Mouse (Mus musculus): ENCODE data around the gene Cpm.

The Cpm gene

DNA sequence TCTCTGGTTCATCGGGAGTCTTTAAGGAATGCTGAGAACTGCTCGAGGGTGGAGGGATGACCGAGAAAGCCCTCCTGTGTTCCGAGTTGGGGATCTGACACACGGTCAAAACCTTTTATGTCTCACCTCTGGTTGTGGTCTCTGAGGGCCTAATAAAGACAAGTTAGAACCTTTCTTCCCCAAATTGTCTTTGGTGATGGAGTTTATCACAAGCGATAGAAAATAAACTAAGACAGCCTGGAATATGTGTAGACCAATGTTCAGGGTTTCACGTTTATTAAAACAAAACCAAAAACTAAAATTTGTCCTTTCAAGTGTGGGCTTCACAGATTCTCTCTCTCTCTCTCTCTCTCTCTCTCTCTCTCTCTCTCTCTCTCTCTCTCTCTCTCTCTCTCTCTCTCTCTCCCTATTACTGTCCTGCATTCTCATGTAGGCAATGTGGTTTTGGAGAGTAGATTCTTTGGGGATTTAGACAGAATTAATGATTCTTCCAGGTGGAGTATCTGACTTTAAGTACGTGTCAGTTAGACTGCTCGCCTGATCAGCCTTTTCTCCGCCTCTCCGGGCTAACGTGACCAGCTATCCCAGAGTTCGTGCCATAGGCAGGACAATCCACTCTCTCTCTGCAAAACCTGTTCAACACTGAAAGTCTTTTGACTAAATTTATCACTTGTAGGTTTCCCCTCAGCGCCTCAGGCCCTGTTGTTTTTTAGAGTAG lies 35.1 kb downstream of the Cpm start:
- no peak for DNase-seq

DNA sequence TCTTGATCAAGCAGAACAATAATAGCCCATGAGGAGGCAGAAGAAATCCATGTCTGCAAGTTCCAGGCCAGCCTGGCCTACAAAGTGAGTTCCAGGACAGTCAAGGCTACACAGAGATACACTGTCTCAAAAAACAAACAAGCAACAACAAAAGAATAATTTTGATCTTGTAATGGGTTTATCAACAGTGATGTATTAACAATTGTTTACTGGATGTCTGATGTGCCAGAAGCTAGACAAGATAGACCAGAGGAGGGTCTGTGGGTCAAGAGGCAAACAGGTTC lies 35.6 kb downstream of the Cpm start:
- no peak for DNase-seq

DNA sequence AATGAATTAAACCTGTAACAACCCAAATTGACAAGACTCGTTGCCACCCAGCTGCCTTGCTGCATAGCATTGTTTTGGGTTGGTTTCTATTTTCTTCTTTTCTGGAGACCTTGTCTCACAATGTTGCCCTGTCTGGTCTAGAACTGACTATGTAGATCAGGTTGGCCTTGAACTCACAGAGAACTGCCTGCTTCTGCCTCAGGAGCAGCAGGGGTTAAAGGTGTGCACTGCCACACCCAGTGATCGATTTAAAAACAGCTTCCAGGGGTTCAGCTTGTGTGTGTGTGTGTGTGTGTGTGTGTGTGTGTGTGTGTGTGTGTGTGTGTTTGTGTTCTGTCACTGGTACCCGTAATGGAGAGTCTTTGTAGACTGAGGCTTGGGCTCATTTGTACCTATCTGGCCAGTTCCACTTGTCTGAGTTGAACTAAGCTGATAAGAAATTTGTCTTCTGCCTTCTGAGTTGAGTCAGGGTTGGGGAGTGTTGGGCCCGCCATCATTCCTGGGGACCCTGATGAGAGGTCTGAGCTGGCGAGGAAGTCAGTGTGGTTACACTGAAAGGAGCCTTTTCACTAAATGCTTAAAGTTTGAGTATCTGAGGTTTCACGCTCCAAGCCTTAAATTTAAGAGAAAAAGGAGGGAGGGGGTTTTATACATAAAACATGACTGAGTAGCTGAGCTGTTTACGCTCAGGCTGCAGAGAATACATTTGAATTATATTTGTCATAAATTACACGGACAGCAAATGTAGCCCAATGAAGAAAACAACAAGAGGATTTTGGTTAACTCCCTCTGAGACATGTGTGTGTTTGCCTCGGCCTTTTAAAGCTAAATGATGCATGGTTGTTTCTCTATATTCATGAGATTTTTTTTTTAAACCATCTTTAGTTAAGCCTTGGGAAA lies 36.3 kb downstream of the Cpm start:
- no peak for DNase-seq

DNA sequence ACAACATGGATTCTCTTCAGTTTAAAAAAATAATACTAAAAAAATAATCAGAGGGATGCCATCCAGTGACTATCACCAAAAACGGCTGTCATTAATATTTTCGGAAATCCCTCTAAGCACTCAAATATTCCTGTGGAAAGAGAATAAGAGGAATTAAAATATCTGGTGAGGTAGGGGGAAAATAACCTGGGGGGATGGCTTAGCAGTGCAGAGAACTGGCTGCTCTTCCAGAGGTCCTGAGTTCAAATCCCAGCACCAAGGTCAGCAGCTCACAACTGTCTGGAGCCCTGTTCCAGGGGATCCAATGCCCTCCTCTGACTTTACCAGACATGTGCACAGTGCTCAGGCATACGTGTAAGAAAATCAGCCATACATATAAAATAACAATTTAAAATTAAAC lies 37.1 kb downstream of the Cpm start:
- DNase-seq = no peak

DNA sequence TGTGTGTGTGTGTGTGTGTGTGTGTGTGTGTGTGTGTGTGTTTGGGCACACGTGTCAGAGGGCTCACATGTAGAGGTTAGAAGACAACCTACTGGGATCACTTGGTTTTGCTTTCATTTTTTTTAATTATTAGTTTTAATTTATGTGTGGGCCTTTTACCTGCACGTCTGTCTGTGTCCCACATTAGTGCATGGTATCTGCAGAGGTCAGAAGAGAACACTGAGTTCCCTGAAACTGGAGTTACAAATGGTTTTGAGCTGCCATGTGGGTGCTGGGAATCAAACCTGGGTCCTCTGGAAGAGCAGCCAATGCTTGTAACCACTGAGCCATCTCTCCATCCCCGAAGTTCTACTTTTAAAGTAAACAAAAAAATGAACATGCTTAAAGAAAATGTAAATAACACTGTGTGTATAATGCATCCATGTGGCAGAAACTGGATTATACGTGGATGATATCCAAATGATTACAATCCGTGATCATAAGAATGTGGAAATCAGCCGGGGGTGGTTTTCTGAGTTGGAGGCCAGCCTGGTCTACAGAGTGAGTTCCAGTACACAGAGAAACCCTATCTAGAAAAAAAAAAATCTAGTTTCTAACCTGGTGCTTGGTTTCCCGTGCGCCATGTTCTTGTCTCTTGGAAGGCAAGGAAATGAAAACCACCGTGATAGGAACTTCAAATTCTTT lies 37.8 kb downstream of the Cpm start:
- DNase-seq = no peak

DNA sequence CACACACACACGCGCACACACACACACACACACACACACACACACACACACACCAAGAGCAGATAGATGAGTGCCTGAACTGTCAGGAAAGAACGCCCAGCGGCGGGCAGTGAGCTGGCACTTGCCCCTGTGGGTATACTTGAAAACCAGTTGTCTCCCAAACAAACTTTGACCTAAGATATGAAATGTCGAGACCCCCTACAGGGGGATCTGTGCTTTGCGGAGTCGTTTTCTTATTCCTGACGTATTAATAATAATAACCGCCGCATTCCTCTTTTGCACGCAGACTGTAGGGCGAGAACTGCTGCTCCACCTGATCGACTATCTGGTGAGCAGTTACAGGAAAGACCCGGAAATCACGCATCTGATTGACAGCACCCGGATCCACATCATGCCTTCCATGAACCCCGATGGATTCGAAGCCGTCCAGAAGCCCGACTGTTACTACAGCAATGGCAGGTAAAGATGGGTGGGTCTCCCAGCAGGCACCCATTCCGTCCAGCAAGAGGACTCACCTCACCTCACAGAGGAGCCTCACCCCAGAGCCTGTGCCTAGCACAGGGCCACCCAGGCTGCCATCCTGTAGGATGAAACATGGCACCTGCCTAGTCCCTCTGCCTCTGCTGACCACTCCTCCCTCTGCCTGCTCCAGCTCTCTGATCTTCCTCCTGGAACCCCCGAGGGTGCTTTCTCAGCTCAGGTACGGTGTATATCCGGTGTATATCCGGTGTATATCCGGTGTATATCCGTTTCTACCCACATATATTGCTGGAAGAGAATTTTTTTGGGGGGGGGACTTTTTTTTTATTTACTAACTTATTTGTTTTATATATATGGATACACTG lies 38.6 kb downstream of the Cpm start:
- no peak for DNase-seq

DNA sequence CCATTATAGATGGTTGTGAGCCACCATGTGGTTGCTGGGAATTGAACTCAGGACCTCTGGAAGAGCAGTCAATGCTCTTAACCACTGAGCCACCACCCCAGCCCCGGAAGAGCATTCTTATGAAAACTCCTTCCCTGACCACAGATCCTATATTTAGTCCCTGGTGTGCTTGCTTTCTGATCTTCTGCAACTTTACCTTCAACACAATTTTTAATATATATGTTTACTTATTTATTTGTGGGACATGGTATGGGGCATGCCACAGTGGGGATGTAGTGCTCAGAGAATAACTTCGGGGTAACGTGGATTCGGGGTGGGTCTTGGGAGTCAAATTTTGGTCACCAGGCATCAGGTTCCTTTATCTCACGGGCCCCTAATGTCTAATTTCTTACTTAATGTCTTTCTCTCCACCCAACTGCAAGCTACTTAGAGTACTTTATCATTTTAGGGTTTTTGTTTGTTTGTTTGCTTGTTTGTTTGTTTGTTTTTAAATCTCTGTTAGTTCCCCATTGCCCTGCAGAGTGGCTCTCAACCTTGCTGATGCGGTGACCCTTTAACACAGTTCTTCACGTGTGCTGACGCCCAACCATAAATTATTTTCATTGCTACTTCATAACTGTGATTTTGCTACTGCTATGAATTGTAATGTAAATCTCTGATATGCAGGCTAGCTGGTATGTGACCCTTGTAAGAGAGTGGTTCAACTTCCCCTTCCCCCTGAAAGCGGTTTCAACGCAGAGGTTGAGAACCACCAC lies 39.4 kb downstream of the Cpm start:
- no peak for DNase-seq

DNA sequence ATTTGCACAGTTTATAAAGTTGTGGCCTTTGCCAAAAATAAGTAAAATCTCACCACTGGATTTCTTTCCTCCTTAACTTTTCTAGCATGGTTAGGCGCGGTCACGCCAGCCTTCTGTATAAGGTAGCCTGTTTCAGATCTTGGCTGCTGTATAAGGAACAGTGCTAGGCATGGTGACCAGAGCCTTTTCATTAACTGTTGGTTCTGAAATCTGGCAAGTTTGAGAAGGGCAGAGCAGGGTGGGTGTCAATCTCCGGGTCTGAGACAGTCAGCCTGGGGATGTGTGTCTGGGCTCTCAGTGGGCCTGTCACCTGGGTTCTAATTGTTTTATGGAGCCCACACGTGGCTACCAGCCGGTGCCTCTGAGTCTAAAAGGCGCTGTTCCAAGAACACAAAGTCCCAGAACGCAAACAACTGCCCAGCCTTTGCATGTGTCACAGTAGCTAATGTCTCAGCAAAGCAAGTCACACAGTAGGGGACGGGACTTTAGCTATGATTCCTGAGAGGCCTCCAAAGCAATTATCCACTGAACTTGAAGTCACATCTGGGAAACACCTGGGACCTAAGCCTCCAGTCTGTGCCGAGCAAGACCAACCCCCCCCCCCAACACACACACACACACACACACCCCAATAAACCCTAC lies 40.3 kb downstream of the Cpm start:
- no peak for DNase-seq

DNA sequence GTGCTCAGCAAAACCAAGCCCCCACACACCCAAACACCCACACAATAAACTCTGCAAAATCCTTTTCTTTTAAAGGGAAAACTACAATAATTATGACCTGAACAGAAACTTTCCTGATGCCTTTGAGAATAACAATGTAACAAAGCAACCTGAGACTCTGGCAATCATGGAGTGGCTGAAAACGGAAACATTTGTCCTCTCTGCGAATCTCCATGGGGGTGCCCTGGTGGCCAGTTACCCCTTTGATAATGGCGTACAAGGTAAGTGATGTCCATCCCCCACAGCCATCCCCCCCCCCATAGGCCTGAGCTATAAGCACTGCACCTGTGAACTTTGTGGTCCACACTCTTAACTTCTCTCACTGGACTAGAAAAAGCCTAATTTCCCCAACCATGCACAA lies 40.8 kb downstream of the Cpm start:
- no peak for DNase-seq

DNA sequence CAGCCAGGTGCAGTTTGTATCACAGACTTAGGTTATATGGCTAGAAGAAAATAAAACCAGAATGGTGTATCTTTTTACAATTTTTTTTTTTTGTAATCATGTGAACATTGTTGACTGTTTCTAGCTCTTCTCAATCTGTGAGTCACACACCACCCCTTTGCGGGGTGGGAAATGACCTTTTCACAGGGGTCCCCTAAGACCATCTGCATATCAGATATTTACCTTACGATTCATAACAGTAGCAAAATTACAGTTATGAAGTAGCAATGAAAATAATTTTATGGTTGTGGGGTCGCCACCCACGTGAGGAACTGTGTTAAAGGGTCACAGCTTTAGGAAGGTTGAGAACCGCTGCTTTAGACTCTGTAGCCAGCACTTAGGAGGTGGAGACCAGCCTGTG lies 41.5 kb downstream of the Cpm start:
- no peak for DNase-seq

DNA sequence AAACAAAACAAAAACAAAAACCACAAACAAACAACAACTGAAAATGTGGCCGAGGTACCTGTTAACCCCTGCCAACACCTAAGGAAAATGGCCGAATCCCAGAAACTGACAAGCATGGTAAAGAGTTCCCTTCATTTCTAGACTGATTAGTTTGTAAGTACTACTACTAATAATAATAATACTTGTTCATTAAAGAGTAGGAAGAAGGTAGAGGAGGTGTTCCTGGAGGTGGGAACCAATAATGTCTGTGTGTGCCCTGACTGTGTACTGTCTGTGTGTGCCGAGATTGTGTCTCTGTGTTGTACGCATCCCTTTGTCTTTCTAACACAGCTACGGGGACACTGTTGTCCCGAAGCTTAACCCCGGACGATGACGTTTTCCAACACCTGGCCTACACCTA lies 42.0 kb downstream of the Cpm start:
- DNase-seq = no peak

DNA sequence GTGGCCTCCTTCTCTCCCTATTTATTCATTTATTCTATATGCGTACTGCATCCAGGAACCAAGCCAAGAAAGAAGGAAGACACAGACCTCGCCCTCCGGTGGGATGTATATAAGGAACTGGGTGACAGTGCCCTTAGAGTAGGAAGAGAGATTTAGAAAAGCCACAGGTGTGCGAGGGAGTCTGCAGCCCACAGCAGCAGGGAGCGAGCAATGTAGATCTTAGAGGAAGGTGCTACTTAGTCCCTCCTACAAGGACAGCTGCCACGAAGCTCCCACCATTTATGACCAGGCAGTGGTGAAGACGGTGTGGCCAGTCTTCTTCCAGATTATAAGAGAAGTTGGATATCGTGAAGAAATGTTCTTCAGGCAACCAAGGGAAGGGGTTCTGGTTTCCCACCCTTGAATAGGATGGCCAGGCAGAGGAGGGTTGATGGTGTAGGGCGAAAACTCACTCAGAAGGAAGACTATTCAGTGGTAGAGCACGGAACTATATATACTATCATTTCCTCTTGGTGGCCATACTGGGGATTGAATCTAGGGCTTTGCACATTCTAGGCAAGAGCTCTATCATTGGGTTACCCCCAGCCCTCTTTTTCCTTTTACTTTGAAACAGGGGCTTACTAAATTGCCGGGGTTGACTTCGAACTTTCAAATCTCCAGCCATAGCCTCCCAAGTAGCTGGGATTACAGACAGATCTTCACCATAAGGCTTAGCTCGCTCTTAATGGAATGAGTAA lies 42.8 kb downstream of the Cpm start:
- DNase-seq = no peak

DNA sequence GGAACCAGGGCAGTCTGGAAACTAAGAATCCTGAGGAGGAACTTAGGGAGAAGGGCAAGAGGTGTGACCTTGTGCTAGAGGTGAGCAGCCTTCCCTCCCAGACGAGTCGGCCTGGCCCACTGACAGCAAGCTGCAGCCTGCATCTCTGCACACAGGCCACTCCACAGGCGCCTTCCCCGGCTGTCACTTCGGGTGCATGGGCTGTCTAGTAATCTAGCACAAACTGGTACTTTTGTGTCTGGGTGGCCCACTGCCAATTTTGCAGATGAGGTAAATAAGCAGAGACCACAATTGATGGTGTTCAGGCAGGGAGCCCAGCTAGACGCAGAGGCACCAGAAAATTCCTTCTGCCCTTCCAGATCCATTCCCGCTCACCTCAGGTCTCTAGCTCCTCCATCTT lies 43.4 kb downstream of the Cpm start:
- DNase-seq = peak; percentile 24 to 34

DNA sequence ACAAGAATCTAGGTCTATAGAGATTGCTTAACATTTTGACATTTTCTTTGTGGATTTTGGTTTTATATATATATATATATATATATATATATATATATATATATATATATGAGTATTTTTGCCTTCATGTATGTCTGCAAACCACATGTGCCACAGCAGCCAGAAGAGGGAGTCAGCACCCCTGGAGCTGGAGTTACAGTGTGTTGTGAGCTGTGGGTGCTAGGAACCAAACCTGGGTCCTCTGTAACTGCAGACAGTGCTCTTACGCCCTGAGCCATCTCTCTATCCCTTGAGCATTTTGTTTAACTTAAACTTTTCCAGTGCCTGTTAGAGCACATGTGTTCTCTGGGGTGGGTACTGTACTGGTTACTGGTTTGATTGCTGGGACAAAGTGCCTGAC lies 44.6 kb downstream of the Cpm start:
- DNase-seq = no peak

DNA sequence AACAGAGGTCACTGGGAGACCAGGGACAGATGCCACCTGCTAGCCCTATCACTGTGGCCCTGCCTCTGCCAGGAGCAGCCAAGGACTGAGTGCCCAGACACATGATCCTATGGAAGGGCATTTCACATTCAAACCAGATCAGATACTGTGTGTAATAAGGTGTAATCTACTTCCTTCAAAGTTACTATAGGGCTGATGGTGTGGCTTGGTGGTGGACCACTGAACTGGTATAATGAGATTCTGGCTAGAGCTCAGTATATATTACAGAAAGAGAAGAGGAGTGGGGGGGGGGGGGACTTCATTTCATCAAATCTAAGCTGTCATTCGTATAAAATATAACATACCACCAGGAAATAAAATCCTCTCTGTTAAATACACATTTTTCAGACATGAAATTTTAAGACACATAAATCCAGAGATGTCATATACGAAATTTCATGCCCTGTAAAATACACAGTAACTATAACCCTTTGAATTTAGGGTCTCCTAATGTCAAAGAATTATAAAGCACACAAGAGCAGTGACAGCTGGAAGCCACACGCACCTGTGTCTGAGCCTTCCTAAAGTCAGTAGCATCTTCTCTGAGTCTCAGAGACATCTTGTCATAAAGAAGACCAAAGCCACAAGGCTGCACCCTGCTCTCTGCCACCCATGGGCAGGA lies 45.2 kb downstream of the Cpm start:
- no peak for DNase-seq

DNA sequence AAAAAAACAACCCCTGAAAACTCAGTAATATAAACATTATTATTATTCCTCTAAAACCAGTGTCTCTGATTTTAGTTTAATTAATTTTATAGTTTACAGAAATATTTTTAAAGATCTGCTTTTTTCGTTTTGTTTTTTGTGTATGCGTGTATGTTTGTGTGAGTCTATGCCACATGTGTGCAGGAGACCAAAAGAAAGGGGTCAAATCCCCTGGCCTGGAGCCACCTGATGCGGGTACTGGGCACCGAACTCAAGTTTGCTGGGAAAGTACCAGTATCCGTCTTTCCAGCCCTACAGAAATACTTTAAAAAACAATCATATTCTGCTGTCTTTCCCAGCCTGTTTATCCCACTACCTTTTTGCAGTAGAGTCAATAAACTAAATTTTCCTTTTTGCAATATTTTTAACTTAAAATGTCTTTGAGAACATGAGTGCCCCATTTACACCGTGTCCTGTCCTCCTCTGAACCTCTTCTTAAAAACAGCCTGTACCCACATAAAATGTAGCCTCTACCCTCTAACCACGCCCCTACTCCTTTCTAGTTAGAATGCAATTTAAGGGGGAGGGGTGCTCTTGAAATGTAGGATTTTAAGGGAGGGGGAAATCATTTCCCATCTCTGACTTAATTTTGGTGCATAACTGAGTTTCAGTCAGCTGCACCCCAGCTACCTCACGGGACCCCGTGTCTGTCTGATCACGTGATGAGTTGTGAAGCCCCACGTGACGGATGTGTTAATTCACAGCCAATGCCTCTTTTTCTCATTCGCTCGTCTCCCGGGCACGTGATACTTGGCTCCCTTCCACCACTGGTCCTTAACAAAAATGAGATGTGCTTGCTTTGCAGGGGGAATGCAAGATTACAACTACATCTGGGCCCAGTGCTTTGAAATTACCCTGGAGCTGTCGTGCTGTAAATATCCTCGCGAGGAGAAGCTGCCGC lies 46.1 kb downstream of the Cpm start:
- peak; percentile 80 to 87 for DNase-seq

DNA sequence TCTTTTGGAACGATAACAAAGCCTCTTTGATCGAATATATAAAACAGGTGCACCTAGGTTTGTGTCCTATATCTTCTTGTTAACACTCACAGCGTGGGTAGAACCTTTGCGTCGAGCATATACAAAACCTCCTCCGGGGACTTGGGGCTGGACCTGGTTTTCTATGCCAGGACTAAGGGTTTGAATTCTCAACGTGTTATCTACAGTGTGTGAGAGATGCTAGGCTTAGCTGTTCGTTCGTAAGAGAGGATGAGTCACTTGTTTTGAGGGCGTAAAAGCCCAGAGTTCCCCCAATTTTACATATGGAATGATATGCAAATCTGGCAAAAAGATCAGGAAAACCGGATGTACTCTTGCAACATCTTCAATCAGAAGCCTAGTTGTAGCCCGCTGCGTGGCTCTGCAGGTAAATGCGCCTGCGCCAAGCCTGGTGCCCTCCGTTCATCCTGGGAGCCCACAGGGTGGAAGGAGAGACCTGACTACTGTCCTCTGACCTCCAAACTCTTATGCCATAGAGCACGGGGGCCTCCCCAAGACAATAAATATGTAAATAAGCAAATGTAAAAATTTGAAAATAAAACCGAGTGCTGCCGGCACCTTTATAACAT lies 46.8 kb downstream of the Cpm start:
- peak; percentile 74 to 78 for DNase-seq

DNA sequence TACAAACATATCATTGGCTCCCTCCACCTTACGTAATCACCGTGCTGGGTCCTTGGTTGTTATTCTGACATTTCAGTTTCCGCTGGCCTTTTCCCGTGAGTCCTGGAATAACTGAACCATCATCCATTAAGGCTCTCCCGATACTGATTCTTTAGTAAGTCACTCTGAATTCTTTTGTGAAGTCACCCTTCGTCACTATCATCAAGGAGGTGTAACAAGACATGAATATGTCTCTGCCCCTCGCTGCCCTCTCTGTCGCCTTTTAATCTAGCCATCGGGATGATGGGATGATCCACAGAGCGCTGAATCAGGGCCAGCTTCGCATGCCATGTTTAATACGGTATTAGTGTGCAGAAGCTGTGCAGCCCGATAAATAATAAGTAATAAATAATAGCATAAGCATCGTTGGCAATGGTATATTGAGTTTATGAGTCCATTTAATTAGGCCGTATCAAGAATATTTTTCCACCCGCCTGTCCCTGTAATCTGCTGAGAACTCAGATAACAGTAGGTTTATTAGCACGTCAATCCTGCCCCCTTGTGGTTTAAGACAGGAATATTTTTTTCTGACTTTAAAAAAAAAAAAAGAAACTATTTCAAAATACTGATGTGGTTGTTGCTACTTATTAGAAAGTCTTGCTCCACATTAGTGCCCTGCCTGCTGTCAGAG lies 47.5 kb downstream of the Cpm start:
- DNase-seq = peak in 1 of 2 experiments; percentile 69

Measured in cerebellum, adult 18-20 months (tissue).